Mouse (Mus musculus): ENCODE measurements at regions not wholly inside any gene's neighbourhood (a gene's known extent, or its start where the extent isn't known, plus 50 kb on each side); places are given as distances from the start of the nearest gene placed in this dataset.

DNA sequence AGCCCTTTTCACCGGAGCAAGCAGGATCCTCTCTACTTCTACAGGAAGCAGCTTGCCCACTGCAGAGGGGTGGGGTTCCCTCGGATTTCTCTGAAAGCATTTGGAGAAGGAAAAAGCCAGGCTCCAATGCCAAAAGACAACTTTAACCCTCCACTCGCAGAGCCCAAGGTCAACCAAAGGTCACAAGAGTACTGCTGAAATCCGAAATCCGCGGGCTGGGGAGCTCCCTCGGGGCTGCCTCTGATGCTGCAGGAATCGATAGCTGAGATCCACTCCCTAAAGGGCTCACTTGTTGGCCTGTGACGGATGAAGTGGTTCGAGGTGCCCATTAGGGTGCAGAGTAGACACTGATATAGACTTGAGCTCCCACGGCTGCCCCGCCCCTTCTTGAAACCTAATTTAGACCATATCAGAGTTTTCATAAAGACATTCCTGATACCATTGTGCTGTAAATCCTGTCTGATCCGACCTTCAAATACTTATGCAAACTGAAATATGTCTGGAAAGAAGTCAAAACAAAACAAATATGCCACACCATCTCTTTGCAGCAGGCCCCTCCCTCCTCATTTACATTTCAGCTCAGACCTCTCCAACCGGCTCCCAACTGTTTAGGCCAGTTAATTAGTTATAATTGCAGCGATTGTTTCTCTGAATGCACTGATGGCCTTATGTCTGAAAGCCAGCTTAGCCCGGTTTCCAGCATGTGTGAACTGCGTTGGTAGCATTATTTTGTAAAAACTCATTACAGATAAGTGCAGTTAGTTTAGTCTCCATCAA, 170.8 kb upstream of the Map3k1 start:
- H3K4me3 ChIP-seq (replicated peaks; ENCODE audit: control insufficient read depth, low read depth, low read length) = no peak overlapping the region
- no peak for TF ChIP-seq POLR2A (IDR thresholded peaks at IDR 0.05; ENCODE audit: borderline replicate concordance, control insufficient read depth, low read depth, low read length)
- no peak for TF ChIP-seq CTCF (IDR thresholded peaks at IDR 0.05; ENCODE audit: control insufficient read depth, insufficient read depth, low read length)
- 30% methylated on average over 17 of the region's 17 CpGs for WGBS
- H3K27ac ChIP-seq (ENCODE audit: control insufficient read depth, insufficient read depth, low read depth, low read length, poor library complexity) = peak overlapping the region; percentile 58
- H3K4me1 ChIP-seq (ENCODE audit: control insufficient read depth, insufficient read depth, low read length) = peaks cover 3% of the 10 kb centered on the region

DNA sequence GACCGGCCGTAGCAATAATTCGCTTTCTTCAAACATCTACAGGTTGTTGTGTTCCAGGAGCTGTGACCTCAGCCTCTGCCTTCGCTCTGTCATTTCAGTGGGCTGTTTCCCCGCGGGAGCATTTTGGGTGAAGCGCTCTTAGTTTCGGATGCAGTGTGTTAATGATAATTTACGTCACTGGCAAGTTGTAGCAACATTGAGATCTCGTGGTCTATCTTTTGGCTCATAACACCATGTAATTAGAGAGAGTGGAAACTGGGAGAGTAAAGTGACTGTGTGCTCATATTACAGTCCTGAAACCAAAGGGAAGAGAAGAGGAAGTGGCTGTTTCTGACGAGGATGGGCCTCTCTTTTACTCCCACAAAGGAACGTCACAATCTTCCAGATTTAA, 171.4 kb upstream of the Map3k1 start:
- H3K4me1 ChIP-seq (ENCODE audit: control insufficient read depth, insufficient read depth, low read length) = peaks cover 3% of the 10 kb centered on the region
- peak overlapping the region; percentile 58; the same call in 1 of the 2 replicates for H3K27ac ChIP-seq (ENCODE audit: control insufficient read depth, insufficient read depth, low read depth, low read length, poor library complexity)
- WGBS = 49% methylated on average over 12 of the region's 12 CpGs
- H3K4me3 ChIP-seq (replicated peaks; ENCODE audit: control insufficient read depth, low read depth, low read length) = no peak overlapping the region
- TF ChIP-seq CTCF (IDR thresholded peaks at IDR 0.05; ENCODE audit: control insufficient read depth, insufficient read depth, low read length) = no peak
- no peak for TF ChIP-seq POLR2A (IDR thresholded peaks at IDR 0.05; ENCODE audit: borderline replicate concordance, control insufficient read depth, low read depth, low read length)

DNA sequence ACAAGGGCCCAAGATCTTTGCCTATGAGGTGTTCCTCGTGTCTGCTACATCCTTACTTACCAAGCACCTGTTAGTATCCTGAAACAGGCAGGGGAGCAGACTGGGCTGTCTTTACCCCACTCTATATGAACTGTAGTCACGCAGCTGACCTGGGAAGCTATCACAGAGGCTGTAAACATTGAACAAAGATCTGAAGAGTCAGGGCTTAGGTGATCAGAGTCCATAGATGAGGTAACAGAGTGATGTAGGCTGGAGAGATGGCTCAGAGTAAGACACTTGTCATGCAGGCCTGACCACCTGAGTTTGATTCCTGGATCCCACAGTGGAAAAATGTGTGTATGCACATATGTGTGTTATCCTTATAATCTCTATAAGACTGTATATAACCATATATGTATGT, 172.3 kb upstream of the Map3k1 start:
- no peak overlapping the region for H3K4me3 ChIP-seq (replicated peaks; ENCODE audit: control insufficient read depth, low read depth, low read length)
- WGBS = 88% methylated on average over 2 of the region's 2 CpGs
- TF ChIP-seq POLR2A (IDR thresholded peaks at IDR 0.05; ENCODE audit: borderline replicate concordance, control insufficient read depth, low read depth, low read length) = no peak
- no peak for TF ChIP-seq CTCF (IDR thresholded peaks at IDR 0.05; ENCODE audit: control insufficient read depth, insufficient read depth, low read length)
- peaks cover 3% of the 10 kb centered on the region for H3K4me1 ChIP-seq (ENCODE audit: control insufficient read depth, insufficient read depth, low read length)
- no peak overlapping the region for H3K27ac ChIP-seq (ENCODE audit: control insufficient read depth, insufficient read depth, low read depth, low read length, poor library complexity)

DNA sequence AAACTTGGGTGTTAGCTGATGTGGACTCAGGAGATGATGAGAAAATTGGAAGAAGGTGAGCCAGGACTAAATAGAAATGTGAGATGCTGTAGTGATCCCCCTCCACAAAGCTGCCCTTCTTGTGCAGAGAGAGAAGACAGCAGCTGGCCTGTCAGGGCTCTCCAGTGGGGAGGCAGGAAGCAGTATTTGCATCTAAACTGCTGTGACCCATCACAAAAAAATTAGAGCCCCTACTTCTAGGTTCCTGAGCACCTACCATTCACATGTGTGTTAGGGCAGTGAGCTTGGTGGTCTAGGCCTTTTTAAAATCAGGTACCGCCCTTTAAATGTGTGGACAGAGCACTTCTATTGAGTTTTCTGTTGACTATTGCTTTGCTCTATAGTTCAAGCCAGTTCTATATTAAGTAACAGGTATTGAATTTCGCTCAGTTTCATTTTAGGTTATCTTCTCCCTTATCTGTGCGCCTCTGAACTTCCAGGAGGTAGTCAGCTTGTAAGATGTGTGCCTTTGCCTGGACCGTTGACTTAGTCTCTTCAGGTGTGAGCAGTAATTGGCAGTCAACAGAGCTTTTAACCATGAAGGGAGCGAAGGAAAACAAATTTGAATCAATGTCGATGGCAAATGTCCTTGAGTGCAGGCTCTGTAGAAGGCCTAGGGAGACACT, 174.1 kb upstream of the Map3k1 start:
- H3K4me3 ChIP-seq (replicated peaks; ENCODE audit: control insufficient read depth, low read depth, low read length) = no peak overlapping the region
- TF ChIP-seq CTCF (IDR thresholded peaks at IDR 0.05; ENCODE audit: control insufficient read depth, insufficient read depth, low read length) (no peak), POLR2A (IDR thresholded peaks at IDR 0.05; ENCODE audit: borderline replicate concordance, control insufficient read depth, low read depth, low read length) (no peak)
- 70% methylated on average over 6 of the region's 6 CpGs for WGBS
- H3K4me1 ChIP-seq (ENCODE audit: control insufficient read depth, insufficient read depth, low read length) = peaks cover 3% of the 10 kb centered on the region
- peak overlapping the region; percentile 67 for H3K27ac ChIP-seq (ENCODE audit: control insufficient read depth, insufficient read depth, low read depth, low read length, poor library complexity)

DNA sequence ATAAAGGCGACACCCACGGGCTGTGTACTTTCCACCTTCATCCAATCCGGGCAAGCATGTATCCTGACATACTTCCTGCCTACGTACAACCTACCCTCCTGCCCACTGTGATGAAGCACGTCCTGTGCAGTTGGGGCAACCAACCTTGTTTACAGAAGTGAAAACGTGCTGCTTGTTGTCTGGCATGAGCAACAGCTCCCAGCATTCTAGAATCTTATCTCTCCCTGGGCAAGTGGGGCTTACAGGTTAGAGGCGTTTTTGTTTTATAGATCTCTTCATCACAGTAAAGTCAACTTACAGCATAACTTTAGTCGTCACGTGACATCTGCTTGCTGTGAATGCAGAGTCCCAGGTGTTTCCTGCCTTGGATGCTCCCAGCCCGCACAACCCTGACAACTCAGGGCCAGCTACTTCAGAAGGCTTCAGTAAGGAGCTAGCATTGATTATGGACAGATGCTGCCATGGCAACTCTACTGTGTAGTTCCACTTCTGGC, 175.3 kb upstream of the Map3k1 start:
- H3K27ac ChIP-seq (ENCODE audit: control insufficient read depth, insufficient read depth, low read depth, low read length, poor library complexity) = peak overlapping the region; percentile 30; the same call in 1 of the 2 replicates
- 28% methylated on average over 10 of the region's 10 CpGs for WGBS
- H3K4me1 ChIP-seq (ENCODE audit: control insufficient read depth, insufficient read depth, low read length) = peaks cover 3% of the 10 kb centered on the region
- TF ChIP-seq CTCF (IDR thresholded peaks at IDR 0.05; ENCODE audit: control insufficient read depth, insufficient read depth, low read length) (no peak), POLR2A (IDR thresholded peaks at IDR 0.05; ENCODE audit: borderline replicate concordance, control insufficient read depth, low read depth, low read length) (no peak)
- H3K4me3 ChIP-seq (replicated peaks; ENCODE audit: control insufficient read depth, low read depth, low read length) = no peak overlapping the region

DNA sequence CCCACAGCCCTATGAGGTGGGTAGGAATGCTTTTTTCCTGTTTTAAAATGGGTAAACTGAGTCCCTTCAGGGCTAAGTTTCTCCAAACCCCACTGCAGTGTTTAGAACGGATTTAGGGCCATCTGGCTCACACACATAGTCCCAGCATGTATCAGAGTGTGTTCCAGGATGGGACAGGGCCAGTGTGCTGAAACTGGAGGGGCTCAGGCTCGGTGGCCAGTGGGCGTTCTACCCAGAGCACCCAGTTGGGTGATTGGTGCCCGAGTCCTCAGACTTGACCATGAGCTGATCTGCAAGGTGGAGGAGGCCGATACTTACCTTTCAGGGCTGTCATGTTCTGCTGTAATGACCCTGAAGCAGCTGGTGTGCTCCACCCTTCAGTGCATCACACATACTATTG, 176.6 kb upstream of the Map3k1 start:
- no peak for TF ChIP-seq CTCF (IDR thresholded peaks at IDR 0.05; ENCODE audit: control insufficient read depth, insufficient read depth, low read length)
- TF ChIP-seq POLR2A (IDR thresholded peaks at IDR 0.05; ENCODE audit: borderline replicate concordance, control insufficient read depth, low read depth, low read length) = no peak
- H3K4me1 ChIP-seq (ENCODE audit: control insufficient read depth, insufficient read depth, low read length) = peaks cover 3% of the 10 kb centered on the region
- no peak overlapping the region for H3K4me3 ChIP-seq (replicated peaks; ENCODE audit: control insufficient read depth, low read depth, low read length)
- H3K27ac ChIP-seq (ENCODE audit: control insufficient read depth, insufficient read depth, low read depth, low read length, poor library complexity) = no peak overlapping the region
- WGBS = 84% methylated on average over 5 of the region's 5 CpGs

DNA sequence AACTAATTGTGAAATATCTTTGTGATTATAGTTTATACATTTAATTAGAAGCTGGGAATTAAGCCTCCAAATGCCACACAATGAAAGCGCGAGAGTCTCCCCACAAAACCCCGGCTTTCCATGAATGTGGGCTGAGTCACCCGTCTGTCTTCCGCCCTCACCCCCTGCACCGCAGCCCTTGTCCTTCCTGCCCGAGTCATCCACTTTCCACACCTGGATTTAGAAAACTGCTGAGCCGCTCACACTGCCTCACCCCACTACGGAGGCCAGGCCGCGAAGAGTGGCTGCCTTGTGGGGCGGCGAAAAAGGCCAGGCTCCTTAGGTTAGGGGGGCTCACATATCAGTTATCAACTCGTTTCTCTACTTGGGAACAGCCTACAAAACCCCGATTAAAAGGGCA, 177.9 kb upstream of the Map3k1 start:
- no peak overlapping the region for H3K27ac ChIP-seq (ENCODE audit: control insufficient read depth, insufficient read depth, low read depth, low read length, poor library complexity)
- 68% methylated on average over 15 of the region's 15 CpGs for WGBS

DNA sequence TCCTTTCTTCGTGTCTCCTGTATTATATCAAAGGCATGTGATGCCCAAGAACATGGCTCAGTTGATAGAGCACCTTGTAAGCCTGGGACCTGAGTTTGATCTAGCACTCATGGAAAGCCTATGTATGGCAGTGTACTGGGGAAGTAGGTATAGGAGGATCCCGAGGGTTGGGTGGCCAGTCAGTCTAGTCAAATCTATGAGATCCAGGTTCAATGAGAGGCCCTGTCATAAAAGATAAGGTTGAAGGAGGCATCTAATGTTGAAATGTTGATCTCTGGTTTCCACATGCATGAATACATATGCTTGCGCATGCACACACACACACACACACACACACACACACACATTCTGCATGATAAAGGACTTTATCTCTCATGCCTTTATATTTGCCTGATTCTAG, 178.6 kb upstream of the Map3k1 start:
- Histone ChIP-seq H3K4me1 (ENCODE audit: control insufficient read depth, insufficient read depth, low read length) (peaks cover 3% of the 10 kb centered on the region), H3K27ac (ENCODE audit: control insufficient read depth, insufficient read depth, low read depth, low read length, poor library complexity) (no peak overlapping the region), H3K4me3 (replicated peaks; ENCODE audit: control insufficient read depth, low read depth, low read length) (no peak overlapping the region)
- TF ChIP-seq POLR2A (IDR thresholded peaks at IDR 0.05; ENCODE audit: borderline replicate concordance, control insufficient read depth, low read depth, low read length) = no peak
- no peak for TF ChIP-seq CTCF (IDR thresholded peaks at IDR 0.05; ENCODE audit: control insufficient read depth, insufficient read depth, low read length)
- WGBS = 66% methylated on average over 3 of the region's 3 CpGs

More for the DNA sequence above, 177.9 kb upstream of the Map3k1 start:
- TF ChIP-seq CTCF (IDR thresholded peaks at IDR 0.05; ENCODE audit: control insufficient read depth, insufficient read depth, low read length) = no peak
- TF ChIP-seq POLR2A (IDR thresholded peaks at IDR 0.05; ENCODE audit: borderline replicate concordance, control insufficient read depth, low read depth, low read length) = no peak
- no peak overlapping the region for H3K4me3 ChIP-seq (replicated peaks; ENCODE audit: control insufficient read depth, low read depth, low read length)
- peaks cover 3% of the 10 kb centered on the region for H3K4me1 ChIP-seq (ENCODE audit: control insufficient read depth, insufficient read depth, low read length)
